In the genomic region with DNA sequence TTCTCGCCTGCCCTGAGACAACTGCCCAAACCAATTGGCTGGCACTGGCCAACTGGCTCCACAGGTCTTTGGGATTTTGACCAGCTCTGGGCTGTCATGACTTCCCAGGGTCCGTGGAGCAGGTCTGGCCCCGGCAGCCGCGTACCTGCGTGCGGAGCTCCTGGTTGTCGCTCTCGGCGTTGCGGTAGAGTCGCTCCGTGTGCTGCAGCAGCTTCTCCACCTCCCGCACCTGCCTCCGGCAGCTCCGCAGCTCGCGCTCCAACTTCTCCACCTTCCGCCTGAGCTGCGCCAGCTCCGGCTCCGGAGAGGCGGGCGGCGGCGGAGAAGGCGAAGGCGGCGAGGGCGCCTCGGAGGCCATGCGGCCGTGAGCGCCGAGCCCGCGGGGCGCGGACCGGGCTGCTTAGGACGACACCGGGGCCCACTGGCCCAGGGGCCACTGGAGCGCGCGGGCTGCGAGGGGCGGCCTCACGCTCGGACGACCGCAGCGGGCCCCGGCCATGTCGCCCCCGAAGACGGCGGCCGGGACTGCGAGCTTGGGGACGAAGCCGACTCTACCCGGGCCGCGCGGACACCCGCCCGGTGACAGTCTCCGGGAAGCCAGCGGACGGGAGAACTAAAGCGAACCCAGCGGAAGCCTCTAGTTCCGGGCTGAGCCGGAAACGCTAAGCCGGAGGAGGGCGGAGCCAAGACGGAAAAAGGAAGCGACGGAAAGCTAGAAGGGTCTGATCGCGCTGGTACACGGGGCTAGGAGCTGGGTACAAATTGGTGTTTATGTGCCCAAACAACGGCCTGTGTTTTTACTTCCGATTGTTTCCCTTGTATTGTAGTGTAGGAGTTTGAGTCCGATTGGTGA, we compare ENCODE assay signal across 8 mouse cellular contexts. TPM values are rescaled to one million over a fixed set of nuclear protein-coding genes. Genes with fewer than 3 reads are reported as not detected.
DNase-seq lines count a peak whose midpoint lies in the region; ATAC-seq lines count a peak whose summit lies in the region.

A gene (minus strand): TSS at position 652 of the 853 bp plus-strand sequence.

- DNase-seq in adipocyte (ENCODE audit: low spot score) = peak; percentile 92
- peak; percentile 97 for DNase-seq in embryo, embryonic 10 days (ENCODE audit: low spot score)
- DNase-seq in gastrocnemius, postnatal 10 days = peak; percentile 87
- peak; percentile 95 for DNase-seq in induced T-regulatory cell, adult 2 months (ENCODE audit: low read depth)
- peak; percentile 73 to 91 for DNase-seq in left cerebral cortex, adult 9 months (ENCODE audit: low spot score in 2 of 2)
- DNase-seq in right cerebral cortex, postnatal 14 days = peak; percentile 86
- peak; percentile 87 to 92 for DNase-seq in urinary bladder, postnatal 36 days (ENCODE audit: low spot score in 2 of 2)

- ATAC-seq in megakaryocyte progenitor cell, adult 5-6 weeks (replicated peaks; ENCODE audit: poor library complexity) = peak; percentile 94

RNA-seq across cellular contexts. Expression of the gene that starts here (rescaled TPM):
- total RNA-seq in gastrocnemius, postnatal 10 days (2021) = 10 to 100 TPM; 17.2 to 18.0 TPM
- 31.9 and 34.5 TPM in 2 replicates for total RNA-seq in megakaryocyte progenitor cell, adult 5-6 weeks (2015)
- 49.5 and 57.0 TPM in 2 replicates for total RNA-seq in megakaryocyte progenitor cell, adult 5-6 weeks (2017)

Comparison
In these comparisons a context has a peak if more than half of its experiments do, and no peak if none do; other contexts are left out.
1. Peak in every context shown above with its lines: DNase-seq and ATAC-seq.